8 mouse cellular contexts compared by ENCODE assay signal in the genomic region with DNA sequence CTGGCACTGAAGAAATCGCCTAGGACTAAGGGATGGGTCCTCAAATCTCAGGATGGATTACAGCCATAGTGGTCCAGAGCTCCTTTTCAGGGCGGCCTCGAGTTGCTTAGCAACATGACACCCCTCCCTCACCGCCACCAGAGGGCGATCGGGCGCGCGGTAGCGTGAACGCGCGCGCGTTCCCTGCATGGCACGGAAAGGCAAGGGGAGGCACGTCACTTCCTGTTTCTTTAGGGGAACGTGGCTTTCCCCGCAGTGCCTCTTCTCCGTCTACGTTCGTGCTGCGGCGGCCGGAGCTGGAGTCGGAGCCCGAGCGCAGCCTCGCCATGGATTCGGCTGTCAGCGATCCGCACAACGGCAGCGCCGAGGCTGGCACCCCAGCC. TPM values are rescaled to one million over a fixed set of nuclear protein-coding genes. Genes with fewer than 3 reads are reported as not detected.
DNase-seq lines count a peak whose midpoint lies in the region; ATAC-seq and TF ChIP-seq lines count a peak whose summit lies in the region.

A gene (plus strand): TSS at position 206 of the 383 bp plus-strand sequence.

- peak; percentile 89 for TF ChIP-seq POLR2A in ES-Bruce4 (IDR thresholded peaks at IDR 0.05; ENCODE audit: insufficient read depth, low read length)
- TF ChIP-seq POLR2A in lung, adult 2 months (IDR thresholded peaks at IDR 0.05; ENCODE audit: borderline replicate concordance, extremely low read depth, low read depth, low read length) = peak; percentile 98

- ATAC-seq in cerebellum, adult (ENCODE audit: insufficient number of reproducible peaks, low FRiP score, low TSS enrichment) = peak; percentile 79
- peak; percentile 82 for ATAC-seq in forebrain, embryonic 15.5 days (replicated peaks)
- peak; percentile 92 for ATAC-seq in neutrophil, adult 5-6 weeks (ENCODE audit: extremely low read depth, insufficient number of reproducible peaks, low FRiP score, poor library complexity, severe bottlenecking)

- no peaks in the 10 kb centered on the region for H3K27me3 ChIP-seq in ES-Bruce4 (ENCODE audit: control insufficient read depth, insufficient read depth, low read length, poor library complexity, severe bottlenecking)
- no peaks in the 10 kb centered on the region for H3K27me3 ChIP-seq in forebrain, embryonic 15.5 days

- peak; percentile 96 for TF ChIP-seq CTCF in ES-Bruce4 (IDR thresholded peaks at IDR 0.05; ENCODE audit: low read depth, low read length)
- peak; percentile 90 for TF ChIP-seq CTCF in lung, adult 2 months (IDR thresholded peaks at IDR 0.05; ENCODE audit: insufficient read depth, low read length)

- no peaks in the 10 kb centered on the region; the same call in 1 of the 2 replicates for H3K36me3 ChIP-seq in ES-Bruce4 (ENCODE audit: control insufficient read depth, insufficient read depth, low read length, poor library complexity, severe bottlenecking)
- H3K36me3 ChIP-seq in forebrain, embryonic 15.5 days = peaks cover 11% of the 10 kb centered on the region

- H3K4me1 ChIP-seq in ES-Bruce4 (ENCODE audit: control insufficient read depth, insufficient read depth, low read length) = peaks cover 2% of the 10 kb centered on the region
- H3K4me1 ChIP-seq in forebrain, embryonic 15.5 days = peaks cover 40% of the 10 kb centered on the region
- H3K4me1 ChIP-seq in lung, adult 2 months (ENCODE audit: control insufficient read depth, insufficient read depth, low read length) = peaks cover 18% of the 10 kb centered on the region

- no peaks in the 10 kb centered on the region for H3K9me3 ChIP-seq in ES-Bruce4 (replicated peaks; ENCODE audit: control insufficient read depth, insufficient read depth, low read length, poor library complexity, severe bottlenecking)
- no peaks in the 10 kb centered on the region for H3K9me3 ChIP-seq in forebrain, embryonic 15.5 days

- intact Hi-C loops in heart, postnatal 25 days (cut with DNase I) = no loop called here

- peak within 1 kb of the TSS; percentile 84 for H3K4me3 ChIP-seq in ES-Bruce4 (ENCODE audit: low read depth, low read length)
- H3K4me3 ChIP-seq in forebrain, embryonic 15.5 days = peak within 1 kb of the TSS; percentile 77
- H3K4me3 ChIP-seq in lung, adult 2 months (replicated peaks; ENCODE audit: extremely low read depth, low read depth, low read length) = peak within 1 kb of the TSS; percentile 77

- H3K27ac ChIP-seq in ES-Bruce4 (ENCODE audit: insufficient read depth, low read length) = no peak within 1 kb of the TSS
- H3K27ac ChIP-seq in forebrain, embryonic 15.5 days (replicated peaks) = peak within 1 kb of the TSS; percentile 96

- under 1% methylated on average over 35 of the region's 35 CpGs for WGBS in forebrain, embryonic 15.5 days
- under 1% methylated on average over 35 of the region's 35 CpGs for WGBS in lung, adult 2 months

- peak within 1 kb of the TSS; percentile 79 for H3K9ac ChIP-seq in ES-Bruce4 (ENCODE audit: low read depth, poor library complexity, severe bottlenecking)
- peak within 1 kb of the TSS; percentile 83 for H3K9ac ChIP-seq in forebrain, embryonic 15.5 days (replicated peaks)

- TF ChIP-seq EP300 in ES-Bruce4 (IDR thresholded peaks at IDR 0.05; ENCODE audit: insufficient read depth, low read depth, low read length) = no peak; the same call in 1 of the 2 replicates

- peak within 1 kb of the TSS; percentile 90 for H3K4me2 ChIP-seq in forebrain, embryonic 15.5 days (replicated peaks)

- DNase-seq in heart, postnatal 25 days (ENCODE audit: low spot score) = peak; percentile 85
- DNase-seq in layer of hippocampus, adult 18-20 months (ENCODE audit: low spot score in 2 of 2) = peak; percentile 90 to 95
- peak; percentile 90 for DNase-seq in lung, adult 2 months
- DNase-seq in thymus, adult 18-20 months = peak; percentile 84

RNA-seq across cellular contexts. Expression of the gene that starts here (rescaled TPM):
- polyA plus RNA-seq in ES-Bruce4 (2011; ENCODE audit: insufficient read depth, insufficient read length, low read depth, missing spikeins) = 48.1 and 52.4 TPM in 2 replicates
- 159 and 164 TPM in 2 replicates for polyA plus RNA-seq in forebrain, embryonic 15.5 days (2015; fragmentation: Nextera tagmentation; extraction: Ambion mirVana)
- total RNA-seq in heart, postnatal 25 days (2021) = 10 to 100 TPM; 35.1 to 38.5 TPM
- total RNA-seq in layer of hippocampus, adult 18-20 months (2021) = 10 to 100 TPM; 75.0 to 76.0 TPM
- polyA plus RNA-seq in lung, adult 2 months (2012; rRNA removed) = 125 and 149 TPM in 2 replicates
- total RNA-seq in neutrophil, adult 5-6 weeks (2017) = 89.7 and 95.5 TPM in 2 replicates
